Mouse (Mus musculus) erythroblast, embryonic 14.5 days (primary cell): Measurements from ENCODE around the gene Tomm34. TPM values are rescaled to one million over a fixed set of nuclear protein-coding genes. Genes with fewer than 3 reads are reported as not detected.

Source experiments
- H3K27me3 ChIP-seq: 2 replicates; pipeline ENCODE4 v1.6.1; 2012; ENCODE audit warnings: inconsistent platforms; ENCODE audit not compliant: control insufficient read depth
- H3K36me3 ChIP-seq: 2 replicates; pipeline ENCODE4 v1.6.1; 2012; ENCODE audit warnings: mild to moderate bottlenecking, inconsistent platforms; ENCODE audit not compliant: control insufficient read depth
- H3K4me1 ChIP-seq: 2 replicates; pipeline ENCODE4 v1.6.1; 2012; ENCODE audit warnings: inconsistent platforms; ENCODE audit not compliant: control insufficient read depth
- H3K4me3 ChIP-seq: replicated peaks from 2 replicates; pipeline ENCODE3; 2012; ENCODE audit warnings: moderate library complexity, mild to moderate bottlenecking, inconsistent platforms
- H3K9me3 ChIP-seq: 2 replicates; pipeline ENCODE4 v1.6.1; 2012; ENCODE audit warnings: low read length, inconsistent platforms, mixed read lengths; ENCODE audit not compliant: control insufficient read depth
- GATA1 ChIP-seq: IDR thresholded peaks from 2 replicates; pipeline ENCODE4 v1.6.1; 2012; ENCODE audit warnings: low read length, inconsistent platforms, mixed read lengths
- TAL1 ChIP-seq: IDR thresholded peaks from 3 replicates; pipeline ENCODE4 v1.6.1; 2012; ENCODE audit warnings: low read length, inconsistent platforms, mixed read lengths
- polyA plus RNA-seq: library from polyadenylated mRNA; stranded (reverse); fragments of >175 nt; gene quantifications from 2 replicates; pipeline ENCODE4 v1.2.3, GENCODE M21; 2012

Tomm34 gene
- 0.39 and 0.73 TPM in 2 replicates for polyA plus RNA-seq

GRCm38 (mm10) chr2:164070765-164071436 lies at the start of gene Tomm34:
Tomm34 (minus strand) TSS chr2:164071169.
- Histone ChIP-seq H3K9me3 (no peaks in the 10 kb centered on the region), H3K27me3 (no peaks in the 10 kb centered on the region), H3K36me3 (peaks cover 11% of the 10 kb centered on the region), H3K4me1 (peaks cover 56% of the 10 kb centered on the region), H3K4me3 (peak within 1 kb of the TSS; percentile 95)
- TF ChIP-seq GATA1 (no peak), TAL1 (no peak)

GRCm38 (mm10) chr2:164119503-164119902 lies 48.5 kb upstream of the Tomm34 start:
- Histone ChIP-seq H3K36me3 (peaks cover 48% of the 10 kb centered on the region), H3K4me3 (no peak overlapping the region), H3K9me3 (no peaks in the 10 kb centered on the region), H3K4me1 (no peaks in the 10 kb centered on the region), H3K27me3 (no peaks in the 10 kb centered on the region)
- no peak for TF ChIP-seq GATA1
- no peak for TF ChIP-seq TAL1

GRCm38 (mm10) chr2:164115531-164115930 lies 44.6 kb upstream of the Tomm34 start:
- Histone ChIP-seq H3K27me3 (no peaks in the 10 kb centered on the region), H3K36me3 (peaks cover 52% of the 10 kb centered on the region), H3K4me3 (no peak overlapping the region), H3K4me1 (no peaks in the 10 kb centered on the region), H3K9me3 (no peaks in the 10 kb centered on the region)
- TF ChIP-seq TAL1 (no peak), GATA1 (no peak)

- Histone ChIP-seq H3K9me3 (no peaks in the 10 kb centered on the region), H3K36me3 (peaks cover 44% of the 10 kb centered on the region), H3K27me3 (no peaks in the 10 kb centered on the region), H3K4me3 (no peak overlapping the region), H3K4me1 (no peaks in the 10 kb centered on the region)
- no peak for TF ChIP-seq GATA1
- no peak for TF ChIP-seq TAL1
These were observed 43.1 kb upstream of the Tomm34 start for GRCm38 (mm10) chr2:164114051-164114450.

GRCm38 (mm10) chr2:164111546-164111945 lies 40.6 kb upstream of the Tomm34 start:
- TF ChIP-seq GATA1 = no peak
- no peak for TF ChIP-seq TAL1
- Histone ChIP-seq H3K4me1 (no peaks in the 10 kb centered on the region), H3K36me3 (peaks cover 43% of the 10 kb centered on the region)

GRCm38 (mm10) chr2:164108501-164108900 lies 37.5 kb upstream of the Tomm34 start:
- TF ChIP-seq GATA1 = no peak
- no peak for TF ChIP-seq TAL1
- Histone ChIP-seq H3K36me3 (peaks cover 47% of the 10 kb centered on the region), H3K27me3 (no peaks in the 10 kb centered on the region), H3K4me3 (no peak overlapping the region), H3K4me1 (no peaks in the 10 kb centered on the region), H3K9me3 (no peaks in the 10 kb centered on the region)

More at GRCm38 (mm10) chr2:164111546-164111945, 40.6 kb upstream of the Tomm34 start:
- H3K9me3 ChIP-seq = no peaks in the 10 kb centered on the region
- no peak overlapping the region for H3K4me3 ChIP-seq
- H3K27me3 ChIP-seq = no peaks in the 10 kb centered on the region

- Histone ChIP-seq H3K36me3 (peaks cover 51% of the 10 kb centered on the region), H3K4me1 (no peaks in the 10 kb centered on the region), H3K9me3 (no peaks in the 10 kb centered on the region), H3K27me3 (no peaks in the 10 kb centered on the region), H3K4me3 (no peak overlapping the region)
- TF ChIP-seq TAL1 (no peak), GATA1 (no peak)
These were observed 36.3 kb upstream of the Tomm34 start for GRCm38 (mm10) chr2:164107125-164107874.

- Histone ChIP-seq H3K4me3 (no peak overlapping the region), H3K27me3 (no peaks in the 10 kb centered on the region), H3K4me1 (no peaks in the 10 kb centered on the region), H3K36me3 (peaks cover 54% of the 10 kb centered on the region), H3K9me3 (no peaks in the 10 kb centered on the region)
- no peak for TF ChIP-seq GATA1
- TF ChIP-seq TAL1 = no peak
These were observed 35.5 kb upstream of the Tomm34 start for GRCm38 (mm10) chr2:164106287-164107035.

GRCm38 (mm10) chr2:164103501-164103900 lies 32.5 kb upstream of the Tomm34 start:
- H3K9me3 ChIP-seq = no peaks in the 10 kb centered on the region
- no peak for TF ChIP-seq GATA1
- no peak for TF ChIP-seq TAL1
- H3K4me1 ChIP-seq = no peaks in the 10 kb centered on the region
- H3K4me3 ChIP-seq = no peak overlapping the region
- H3K36me3 ChIP-seq = peaks cover 71% of the 10 kb centered on the region
- H3K27me3 ChIP-seq = no peaks in the 10 kb centered on the region
